Mouse (Mus musculus): Measurements from ENCODE around the gene Nmnat1. TPM values are rescaled to one million over a fixed set of nuclear protein-coding genes. Genes with fewer than 3 reads are reported as not detected.

Nmnat1 gene
- total and polyA plus RNA-seq, 3 experiments, result 8.6 to 11.4 (median 10.9) TPM

GRCm38 (mm10) chr4:149454879-149455278 is 30.1 kb downstream of the Nmnat1 start, which contains the start of gene Rbp7:
TSS of gene Rbp7 (minus strand) at chr4:149454978.
- Histone ChIP-seq H3K4me2 (ENCODE audit: insufficient read depth, low read depth, poor library complexity, severe bottlenecking) (no peak within 1 kb of the TSS), H3K27me3 (replicated peaks) (no peaks in the 10 kb centered on the region), H3K4me1 (ENCODE audit: control insufficient read depth in 1 of 2, insufficient read depth in 2 of 2) (no peaks in the 10 kb centered on the region), H3K4me3 (replicated peaks in 1 of 3; ENCODE audit: low read depth in 2 of 3, low read length in 2 of 3, poor library complexity in 1 of 3) (no peak within 1 kb of the TSS), H3K79me2 (replicated peaks; ENCODE audit: control insufficient read depth, extremely low read depth, insufficient read depth, poor library complexity, severe bottlenecking) (no peaks in the 10 kb centered on the region), H3K9me3 (replicated peaks; ENCODE audit: low read length) (peaks cover 2% of the 10 kb centered on the region), H3K9ac (ENCODE audit: insufficient read depth, low read depth) (no peak within 1 kb of the TSS), H3K27ac (ENCODE audit: insufficient read depth, low read depth) (no peak within 1 kb of the TSS), H3K36me3 (replicated peaks in 1 of 2; ENCODE audit: control insufficient read depth in 1 of 2, insufficient read depth in 1 of 2, low read length in 1 of 2) (no peaks in the 10 kb centered on the region)
- TF ChIP-seq ZC3H11A (IDR thresholded peaks at IDR 0.05; ENCODE audit: low read depth, low read length) (no peak), E2F4 (IDR thresholded peaks at IDR 0.05; ENCODE audit: insufficient replicate concordance, low read depth, low read length) (no peak), MYC (IDR thresholded peaks at IDR 0.05; ENCODE audit: low read depth, low read length) (no peak), MAX (IDR thresholded peaks at IDR 0.05; ENCODE audit: low read length) (no peak), TBP (conservative IDR thresholded peaks at IDR 0.05; ENCODE audit: low read depth, low read length) (no peak), CHD1 (IDR thresholded peaks at IDR 0.05; ENCODE audit: low read depth, low read length) (no peak), EP300 (IDR thresholded peaks at IDR 0.05; ENCODE audit: low read length) (no peak), USF1 (IDR thresholded peaks at IDR 0.05; ENCODE audit: low read depth, low read length) (no peak), GABPA (IDR thresholded peaks at IDR 0.05; ENCODE audit: insufficient replicate concordance, low read depth, low read length) (no peak), MAZ (IDR thresholded peaks at IDR 0.05; ENCODE audit: low read depth, low read length) (no peak), UBTF (IDR thresholded peaks at IDR 0.05; ENCODE audit: low read depth, low read length) (no peak), HCFC1 (IDR thresholded peaks at IDR 0.05; ENCODE audit: low read depth, low read length) (no peak), ELF1 (IDR thresholded peaks at IDR 0.05; ENCODE audit: low read depth, low read length) (no peak)
- dilution Hi-C loops (cut with MboI; ENCODE audit: extremely low pct_ligation_motif_present, extremely low pct_unique_long_range_greater_than_20kb, low sequenced_read_pairs) (no loop called here), in situ Hi-C loops (cut with MboI; ENCODE audit: low pct_ligation_motif_present, low pct_unique_long_range_greater_than_20kb, low sequenced_read_pairs) (loop anchor here (5.0 kb wide), 1 partner anchor 72 kb away; no protein-coding TSS in a partner anchor)
- DNase-seq (ENCODE audit: extremely low read depth), result no peak

DNA sequence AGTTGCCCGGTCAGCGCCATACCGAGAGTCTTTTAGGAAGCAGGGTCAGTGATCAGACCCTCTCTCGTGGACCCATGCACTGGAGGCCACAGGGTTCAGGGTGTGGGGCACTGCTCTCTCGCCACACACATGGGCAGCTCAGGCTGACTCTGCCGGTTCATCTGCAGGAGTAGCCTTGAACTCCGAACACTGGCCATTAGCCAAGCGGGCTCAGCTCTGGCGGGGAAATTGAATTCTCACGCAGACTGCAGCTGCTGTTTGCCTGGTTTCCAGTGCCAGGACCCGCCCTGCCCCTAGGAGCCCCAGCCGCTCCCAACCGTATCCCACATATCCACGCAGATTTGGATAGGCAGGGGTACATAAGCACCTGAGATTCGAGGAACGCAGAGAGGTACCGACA is 30.7 kb downstream of the Nmnat1 start:
- no peaks in the 10 kb centered on the region for H3K36me3 ChIP-seq (replicated peaks in 1 of 2; ENCODE audit: control insufficient read depth in 1 of 2, insufficient read depth in 1 of 2, low read length in 1 of 2)
- H3K27ac ChIP-seq (ENCODE audit: insufficient read depth, low read depth), result no peak overlapping the region
- H3K4me3 ChIP-seq (replicated peaks in 1 of 3; ENCODE audit: low read depth in 2 of 3, low read length in 2 of 3, poor library complexity in 1 of 3), result no peak overlapping the region
- TF ChIP-seq RAD21 (IDR thresholded peaks at IDR 0.05; ENCODE audit: low read depth, low read length) (no peak), SMC3 (IDR thresholded peaks at IDR 0.05; ENCODE audit: low read depth, low read length) (no peak), BHLHE40 (IDR thresholded peaks at IDR 0.05; ENCODE audit: low read depth, low read length) (no peak), ZNF384 (IDR thresholded peaks at IDR 0.05; ENCODE audit: low read depth, low read length) (no peak), POLR2A (IDR thresholded peaks at IDR 0.05; ENCODE audit: low read depth, low read length) (no peak), ZC3H11A (IDR thresholded peaks at IDR 0.05; ENCODE audit: low read depth, low read length) (no peak), TBP (conservative IDR thresholded peaks at IDR 0.05; ENCODE audit: low read depth, low read length) (no peak)
- H3K4me1 ChIP-seq (ENCODE audit: control insufficient read depth in 1 of 2, insufficient read depth in 2 of 2), result no peaks in the 10 kb centered on the region
- dilution Hi-C loops (cut with MboI; ENCODE audit: extremely low pct_ligation_motif_present, extremely low pct_unique_long_range_greater_than_20kb, low sequenced_read_pairs) (no loop called here), in situ Hi-C loops (cut with MboI; ENCODE audit: low pct_ligation_motif_present, low pct_unique_long_range_greater_than_20kb, low sequenced_read_pairs) (loop anchor here (5.0 kb wide), 1 partner anchor 73 kb away; no protein-coding TSS in a partner anchor)
- H3K9ac ChIP-seq (ENCODE audit: insufficient read depth, low read depth), result no peak overlapping the region
- DNase-seq (ENCODE audit: extremely low read depth), result no peak
- H3K79me2 ChIP-seq (replicated peaks; ENCODE audit: control insufficient read depth, extremely low read depth, insufficient read depth, poor library complexity, severe bottlenecking), result no peaks in the 10 kb centered on the region
- no peak overlapping the region for H3K4me2 ChIP-seq (ENCODE audit: insufficient read depth, low read depth, poor library complexity, severe bottlenecking)
- H3K27me3 ChIP-seq (replicated peaks), result no peaks in the 10 kb centered on the region
- peaks cover 2% of the 10 kb centered on the region for H3K9me3 ChIP-seq (replicated peaks; ENCODE audit: low read length)

All from CH12.LX (cell line).